Mouse (Mus musculus): ENCODE data around the gene Arfip1.

DNA sequence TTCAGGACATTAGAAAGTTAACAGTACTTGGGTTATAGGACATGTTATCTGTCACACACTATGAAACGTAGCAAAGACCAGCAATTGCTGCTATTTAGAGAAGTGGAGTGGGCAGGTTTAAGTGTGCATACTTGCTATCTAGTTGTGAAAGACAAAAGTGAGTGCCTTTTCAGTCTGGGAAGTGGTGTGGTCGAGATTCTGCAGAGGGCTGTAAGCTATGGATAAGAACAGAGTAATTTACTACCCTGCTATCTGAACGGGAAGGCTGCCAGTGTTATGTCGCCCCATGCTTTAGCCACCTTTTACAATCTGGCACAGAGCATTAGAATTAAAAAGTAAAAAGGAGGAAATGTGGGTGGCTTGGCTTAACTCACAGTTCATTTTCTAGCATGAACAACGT is 4.3 kb upstream of the Arfip1 start:
- TF ChIP-seq CTCF (conservative IDR thresholded peaks at IDR 0.05; ENCODE audit: insufficient read depth, insufficient read length, low read depth, low read length) (no peak), POLR2A (IDR thresholded peaks at IDR 0.05; ENCODE audit: low read depth, low read length) (no peak)
